Mouse (Mus musculus): ENCODE results near the gene Gm826. TPM values are rescaled to one million over a fixed set of nuclear protein-coding genes. Genes with fewer than 3 reads are reported as not detected.

Gm826 gene
- total RNA-seq (2021): 1 to 10 TPM; 3.0 to 4.0 TPM
- long read RNA-seq, experiment 1: 0 reads
- long read RNA-seq, experiment 2: 0 reads

- peak; percentile 41 for DNase-seq (ENCODE audit: low spot score)
Measured at GRCm38 (mm10) chr2:160334111-160334661, at the start of gene Gm826. Gene Gm826, minus strand, starts transcription at chr2:160334162.

GRCm38 (mm10) chr2:160383418-160383817 is 49.5 kb upstream of the Gm826 start:
- DNase-seq (ENCODE audit: low spot score): no peak

- peak; percentile 37 for DNase-seq (ENCODE audit: low spot score)
Measured at GRCm38 (mm10) chr2:160378271-160378670, 44.3 kb upstream of the Gm826 start.

- DNase-seq (ENCODE audit: low spot score): no peak
Measured at GRCm38 (mm10) chr2:160376236-160376635, 42.3 kb upstream of the Gm826 start.

- DNase-seq (ENCODE audit: low spot score): no peak
Measured at GRCm38 (mm10) chr2:160369653-160370420, 35.9 kb upstream of the Gm826 start.

GRCm38 (mm10) chr2:160368422-160369357 is 34.7 kb upstream of the Gm826 start:
- no peak for DNase-seq (ENCODE audit: low spot score)

- peak; percentile 94 for DNase-seq (ENCODE audit: low spot score)
Measured at GRCm38 (mm10) chr2:160367448-160368208, 33.7 kb upstream of the Gm826 start.

- peak; percentile 94 for DNase-seq (ENCODE audit: low spot score)
Measured at GRCm38 (mm10) chr2:160366980-160367338, 33.0 kb upstream of the Gm826 start, which contains the start of gene Mafb. Gene Mafb, minus strand, starts transcription at chr2:160367065.

GRCm38 (mm10) chr2:160366111-160366979 is 32.4 kb upstream of the Gm826 start:
- DNase-seq (ENCODE audit: low spot score): peak; percentile 38

GRCm38 (mm10) chr2:160365107-160365911 is 31.3 kb upstream of the Gm826 start:
- peak; percentile 59 for DNase-seq (ENCODE audit: low spot score)

GRCm38 (mm10) chr2:160364666-160365065 is 30.7 kb upstream of the Gm826 start:
- DNase-seq (ENCODE audit: low spot score): no peak

- DNase-seq (ENCODE audit: low spot score): no peak
Measured at GRCm38 (mm10) chr2:160364128-160364650, 30.2 kb upstream of the Gm826 start.

- DNase-seq (ENCODE audit: low spot score): no peak
Measured at GRCm38 (mm10) chr2:160363201-160363600, 29.2 kb upstream of the Gm826 start.

- DNase-seq (ENCODE audit: low spot score): no peak
Measured at GRCm38 (mm10) chr2:160361442-160362121, 27.6 kb upstream of the Gm826 start.

- DNase-seq (ENCODE audit: low spot score): no peak
Measured at GRCm38 (mm10) chr2:160360234-160360874, 26.4 kb upstream of the Gm826 start.

- no peak for DNase-seq (ENCODE audit: low spot score)
Measured at GRCm38 (mm10) chr2:160358896-160359295, 24.9 kb upstream of the Gm826 start.

GRCm38 (mm10) chr2:160357442-160357841 is 23.5 kb upstream of the Gm826 start:
- DNase-seq (ENCODE audit: low spot score): no peak

- DNase-seq (ENCODE audit: low spot score): no peak
Measured at GRCm38 (mm10) chr2:160356132-160356531, 22.2 kb upstream of the Gm826 start.
